Mouse (Mus musculus) heart, postnatal 14 days (tissue): ENCODE measurements at regions not wholly inside any gene's neighbourhood (a gene's known extent, or its start where the extent isn't known, plus 50 kb on each side); places are given as distances from the start of the nearest gene placed in this dataset.

Experiments used
- DNase-seq, 2 experiments: peaks; one replicate each; pipeline ENCODE4 v3.0.0; 2021 to 2022
- intact Hi-C: fragments of 180-260 bp; cut with DNase I; formaldehyde crosslinking; loops from one replicate; pipeline ENCODE4 v1.15.1; 2025

DNA sequence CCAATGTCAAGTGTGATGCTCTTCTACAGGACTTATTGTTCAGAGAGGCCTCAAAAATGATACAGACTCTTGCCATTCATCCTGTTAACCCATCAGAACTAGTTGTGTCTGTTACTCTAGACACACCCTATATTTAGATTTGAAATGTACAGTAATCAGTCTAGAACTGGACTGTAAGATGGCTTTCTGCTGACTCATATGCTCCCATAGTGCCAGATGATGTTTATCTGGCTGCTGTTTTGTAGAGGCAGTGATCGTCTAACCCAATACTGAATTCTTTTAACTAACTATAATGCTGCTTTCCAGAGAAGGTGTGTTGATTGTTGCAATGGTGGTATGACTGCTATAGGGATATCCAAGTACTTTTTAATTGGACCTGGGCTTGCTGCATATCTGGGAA is 185.9 kb upstream of the Npsr1 start:
- intact Hi-C loops, result no loop called here
- DNase-seq, result no peak

GRCm38 (mm10) chr9:23917345-23917744 is 180.5 kb upstream of the Npsr1 start:
- no peak for DNase-seq
- intact Hi-C loops, result no loop called here

- intact Hi-C loops, result no loop called here
- no peak for DNase-seq
Observed at GRCm38 (mm10) chr9:23919191-23919904, 178.4 kb upstream of the Npsr1 start.

- intact Hi-C loops, result no loop called here
- no peak for DNase-seq
Observed at GRCm38 (mm10) chr9:23932185-23932584, 165.6 kb upstream of the Npsr1 start.

GRCm38 (mm10) chr9:23934282-23934681 is 163.5 kb upstream of the Npsr1 start:
- no peak for DNase-seq

GRCm38 (mm10) chr9:23952543-23952942 is 145.3 kb upstream of the Npsr1 start:
- DNase-seq, result no peak
- intact Hi-C loops, result no loop called here

More at GRCm38 (mm10) chr9:23934282-23934681, 163.5 kb upstream of the Npsr1 start:
- intact Hi-C loops, result no loop called here

DNA sequence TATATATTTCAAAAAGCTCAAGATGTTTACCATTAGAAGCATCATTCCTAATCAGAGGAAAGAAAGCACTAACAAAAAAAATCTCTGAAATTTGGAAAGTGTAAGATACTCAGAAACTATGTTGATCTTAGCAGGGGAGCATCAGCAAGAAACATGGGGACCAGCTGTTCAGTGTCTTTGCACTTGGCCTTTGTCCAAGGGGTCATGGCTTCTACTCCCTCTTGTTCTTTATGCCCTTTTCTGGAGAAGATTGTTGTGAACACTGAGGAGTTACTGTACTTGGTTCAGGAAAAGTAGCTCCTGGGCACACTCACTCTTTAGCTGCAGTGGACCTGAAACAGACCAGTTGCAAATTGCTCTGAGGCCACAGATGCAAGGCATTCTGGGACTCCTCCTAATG is 141.2 kb upstream of the Npsr1 start:
- intact Hi-C loops, result no loop called here
- peak in 1 of 2 experiments; percentile 5 for DNase-seq

GRCm38 (mm10) chr9:23969736-23970135 is 128.1 kb upstream of the Npsr1 start:
- intact Hi-C loops, result no loop called here
- no peak for DNase-seq

DNA sequence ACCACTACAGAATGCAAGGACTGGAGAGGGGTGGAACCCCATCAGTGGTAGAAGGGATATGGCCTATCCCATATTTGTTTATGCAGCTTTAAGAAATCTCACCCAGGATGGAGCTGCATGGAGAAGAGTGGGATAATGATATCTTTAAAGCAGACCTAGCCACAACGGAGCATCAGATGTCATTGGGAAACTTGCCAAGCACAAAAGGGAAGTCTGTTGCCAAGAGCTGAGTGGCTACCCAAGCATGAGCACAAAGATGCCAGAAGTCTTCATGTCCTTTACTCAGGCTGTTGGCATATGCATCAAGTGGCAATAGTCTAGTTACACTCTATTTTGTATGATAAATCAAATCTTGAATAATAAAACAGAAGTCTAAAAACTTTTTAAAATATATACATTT is 124.6 kb upstream of the Npsr1 start:
- DNase-seq, result no peak
- intact Hi-C loops, result no loop called here

- no peak for DNase-seq
- intact Hi-C loops, result no loop called here
Observed at GRCm38 (mm10) chr9:23977574-23977973, 120.2 kb upstream of the Npsr1 start.

DNA sequence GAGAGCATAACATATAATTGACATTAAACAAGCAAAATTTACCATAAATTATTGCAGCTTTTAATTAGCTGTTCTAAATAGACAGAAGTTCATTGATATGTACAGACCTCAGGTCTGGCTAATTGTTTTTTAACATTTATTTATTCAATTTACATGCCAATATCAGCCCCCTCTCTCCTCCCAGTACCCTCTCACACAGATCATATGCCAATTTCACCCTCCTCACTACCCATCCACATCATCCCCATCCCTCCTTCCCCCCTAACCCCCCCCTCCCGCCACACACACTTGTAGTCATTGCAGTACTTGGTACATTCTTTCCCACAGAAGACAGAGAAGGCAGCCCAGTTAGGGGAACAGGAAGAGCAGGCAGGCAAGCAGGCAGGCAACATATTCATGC is 91.4 kb upstream of the Npsr1 start:
- intact Hi-C loops, result no loop called here
- DNase-seq, result no peak

- intact Hi-C loops, result no loop called here
- DNase-seq, result no peak
Observed at GRCm38 (mm10) chr9:24038274-24038673, 59.5 kb upstream of the Npsr1 start.
